Mouse (Mus musculus) retina, adult 2 months (tissue): ENCODE data around the gene Mcf2.

ENCODE experiments used
- DNase-seq: peaks from one replicate; pipeline ENCODE4 v3.0.0-alpha.2; 2012; ENCODE audit warnings: low read depth, low spot score

The Mcf2 gene

GRCm38 (mm10) chrX:60178744-60179458 is at the start of gene Mcf2:
Mcf2 (minus strand) TSS chrX:60179089.
- DNase-seq = no peak

GRCm38 (mm10) chrX:60187726-60188125 is 8.8 kb upstream of the Mcf2 start:
- no peak for DNase-seq

- DNase-seq = no peak
Observed at GRCm38 (mm10) chrX:60182611-60183010, 3.7 kb upstream of the Mcf2 start.

- no peak for DNase-seq
Observed at GRCm38 (mm10) chrX:60178025-60178743, 705 bp downstream of the Mcf2 start.

- DNase-seq = no peak
Observed at GRCm38 (mm10) chrX:60170106-60170505, 8.8 kb downstream of the Mcf2 start.

GRCm38 (mm10) chrX:60169511-60169910 is 9.4 kb downstream of the Mcf2 start:
- DNase-seq = no peak

GRCm38 (mm10) chrX:60168796-60169195 is 10.1 kb downstream of the Mcf2 start:
- DNase-seq = no peak

GRCm38 (mm10) chrX:60147268-60147974 is 31.5 kb downstream of the Mcf2 start:
- DNase-seq = peak; percentile 25

GRCm38 (mm10) chrX:60075359-60075758 is 103.5 kb downstream of the Mcf2 start:
- DNase-seq = no peak

GRCm38 (mm10) chrX:60055185-60055584 is 123.7 kb downstream of the Mcf2 start:
- DNase-seq = no peak

GRCm38 (mm10) chrX:60054745-60055144 is 124.1 kb downstream of the Mcf2 start:
- DNase-seq = no peak

GRCm38 (mm10) chrX:60026654-60027053 is 152.2 kb downstream of the Mcf2 start:
- no peak for DNase-seq

- DNase-seq = no peak
Observed at GRCm38 (mm10) chrX:60021595-60021994, 157.3 kb downstream of the Mcf2 start.

- DNase-seq = no peak
Observed at GRCm38 (mm10) chrX:60021007-60021406, 157.9 kb downstream of the Mcf2 start.

- no peak for DNase-seq
Observed at GRCm38 (mm10) chrX:60014588-60014987, 164.3 kb downstream of the Mcf2 start.

GRCm38 (mm10) chrX:60013084-60013676 is 165.7 kb downstream of the Mcf2 start:
- no peak for DNase-seq
